Mouse (Mus musculus) hindbrain, embryonic 14.5 days (tissue): ENCODE results near the gene Gm49373. TPM values are rescaled to one million over a fixed set of nuclear protein-coding genes. Genes with fewer than 3 reads are reported as not detected.
A peak's percentile ranks its signal among the peaks of the same experiment; 100 is the strongest.

Experiments
- ATAC-seq: fragments of 200-750 bp; cut with Nextera tagmentation; 2 replicates; pipeline ENCODE4 v1.8.0; 2017; ENCODE audit warnings: moderate number of reproducible peaks, mild to moderate bottlenecking, moderate TSS enrichment, moderate library complexity; ENCODE audit not compliant: low FRiP score
- DNase-seq: peaks from one replicate; pipeline ENCODE4 v3.0.0-alpha.2; 2015; ENCODE audit warnings: low spot score
- H3K27ac ChIP-seq: fragments of 300-500 bp; sonication (generic); 2 replicates; pipeline ENCODE4 v1.5.1; 2014; ENCODE audit warnings: mild to moderate bottlenecking, moderate library complexity
- H3K27me3 ChIP-seq: fragments of 300-500 bp; sonication (generic); 2 replicates; pipeline ENCODE4 v1.6.1; 2014; ENCODE audit warnings: mild to moderate bottlenecking, low read length, mixed read lengths; ENCODE audit not compliant: control insufficient read depth, insufficient read depth
- H3K36me3 ChIP-seq: fragments of 300-500 bp; sonication (generic); replicated peaks from 2 replicates; pipeline ENCODE4 v1.6.1; 2014; ENCODE audit not compliant: control insufficient read depth, insufficient read depth
- H3K4me1 ChIP-seq: fragments of 300-500 bp; sonication (generic); replicated peaks from 2 replicates; pipeline ENCODE4 v1.6.1; 2014; ENCODE audit warnings: antibody characterized with exemption, low read length, mixed read lengths; ENCODE audit not compliant: control insufficient read depth, insufficient read depth
- H3K4me2 ChIP-seq: fragments of 300-500 bp; sonication (generic); replicated peaks from 2 replicates; pipeline ENCODE4 v1.6.1; 2014; ENCODE audit warnings: mild to moderate bottlenecking, moderate library complexity
- H3K4me3 ChIP-seq: fragments of 300-500 bp; sonication (generic); replicated peaks from 2 replicates; pipeline ENCODE4 v1.5.1; 2014; ENCODE audit warnings: mild to moderate bottlenecking, low read length
- H3K9ac ChIP-seq: fragments of 300-500 bp; sonication (generic); 2 replicates; pipeline ENCODE4 v1.6.1; 2014
- H3K9me3 ChIP-seq: fragments of 300-500 bp; sonication (generic); 2 replicates; pipeline ENCODE4 v1.6.1; 2016; ENCODE audit warnings: low read length; ENCODE audit not compliant: control insufficient read depth
- WGBS: fragments of 180-500 bp; shearing (Covaris S2); extraction: QIAGEN DNeasy Blood & Tissue Kit; methylation state at CpG from one replicate; pipeline ENCODE4 v1.1.7; 2014; 5-methylcytosine and 5-hydroxymethylcytosine counted together
- polyA plus RNA-seq: library from polyadenylated mRNA; unstranded; fragments of >200 nt; fragmentation: Nextera tagmentation; extraction: Ambion mirVana; gene quantifications from 2 replicates; pipeline ENCODE4 v1.2.1, GENCODE M21; 2014

The Gm49373 gene
- polyA plus RNA-seq, 1 experiment from 2014 or later: 1.2 TPM

GRCm38 (mm10) chr9:21102076-21102475, 29.2 kb upstream of the Gm49373 start:
- Histone ChIP-seq H3K27ac (no peak overlapping the region), H3K4me3 (no peak overlapping the region), H3K4me2 (no peak overlapping the region), H3K4me1 (no peaks in the 10 kb centered on the region), H3K9ac (no peak overlapping the region), H3K27me3 (no peaks in the 10 kb centered on the region), H3K36me3 (0 out of 2 replicates have a peak, but pooled peaks cover 5% of the 10 kb centered on the region), H3K9me3 (no peaks in the 10 kb centered on the region)
- no peak for ATAC-seq
- DNase-seq: no peak
- WGBS: 91% methylated on average over 2 of the region's 2 CpGs

GRCm38 (mm10) chr9:21100447-21101161, 27.7 kb upstream of the Gm49373 start:
- Histone ChIP-seq H3K4me2 (no peak overlapping the region), H3K4me1 (no peaks in the 10 kb centered on the region), H3K27me3 (no peaks in the 10 kb centered on the region), H3K27ac (no peak overlapping the region), H3K36me3 (no peaks in the 10 kb centered on the region), H3K9ac (peak overlapping the region; percentile 6; the same call in 1 of the 2 replicates), H3K9me3 (no peaks in the 10 kb centered on the region), H3K4me3 (no peak overlapping the region)
- ATAC-seq: peak; percentile 55; the same call in 1 of the 2 replicates
- no peak for DNase-seq
- WGBS: 39% methylated on average over 15 of the region's 15 CpGs

DNA sequence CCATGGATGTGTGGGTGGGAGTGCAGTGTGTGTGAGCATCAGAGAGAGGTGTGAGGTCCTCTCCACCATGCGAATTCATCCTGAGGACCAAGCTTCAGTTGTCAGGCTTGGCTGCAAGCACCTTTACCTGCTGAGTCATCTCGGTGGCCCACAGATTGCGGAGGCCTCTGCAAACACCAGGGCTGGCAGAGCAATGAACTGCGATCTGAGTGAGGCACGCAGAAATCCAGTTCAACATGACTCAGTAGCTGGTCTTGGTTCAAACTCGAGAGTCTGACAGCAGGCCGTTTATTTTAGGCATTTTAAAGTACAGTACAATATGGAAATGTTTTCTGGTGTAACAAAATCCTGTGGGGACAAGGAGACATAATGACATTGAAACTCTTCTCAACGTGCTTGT, 24.9 kb upstream of the Gm49373 start:
- no peaks in the 10 kb centered on the region for H3K36me3 ChIP-seq
- H3K27ac ChIP-seq: no peak overlapping the region
- 84% methylated on average over 8 of the region's 8 CpGs for WGBS
- no peak overlapping the region for H3K4me3 ChIP-seq
- no peaks in the 10 kb centered on the region for H3K9me3 ChIP-seq
- ATAC-seq: no peak
- H3K27me3 ChIP-seq: no peaks in the 10 kb centered on the region
- no peaks in the 10 kb centered on the region for H3K4me1 ChIP-seq
- H3K4me2 ChIP-seq: no peak overlapping the region
- no peak overlapping the region for H3K9ac ChIP-seq
- DNase-seq: no peak

- Histone ChIP-seq H3K9me3 (no peaks in the 10 kb centered on the region), H3K4me3 (no peak overlapping the region), H3K4me2 (no peak overlapping the region), H3K27ac (no peak overlapping the region), H3K9ac (no peak overlapping the region), H3K36me3 (no peaks in the 10 kb centered on the region), H3K27me3 (no peaks in the 10 kb centered on the region), H3K4me1 (peaks cover 1% of the 10 kb centered on the region)
- 70% methylated on average over 4 of the region's 4 CpGs for WGBS
- ATAC-seq (no peak), DNase-seq (no peak)
Observed at GRCm38 (mm10) chr9:21095958-21096357, 23.1 kb upstream of the Gm49373 start.

DNA sequence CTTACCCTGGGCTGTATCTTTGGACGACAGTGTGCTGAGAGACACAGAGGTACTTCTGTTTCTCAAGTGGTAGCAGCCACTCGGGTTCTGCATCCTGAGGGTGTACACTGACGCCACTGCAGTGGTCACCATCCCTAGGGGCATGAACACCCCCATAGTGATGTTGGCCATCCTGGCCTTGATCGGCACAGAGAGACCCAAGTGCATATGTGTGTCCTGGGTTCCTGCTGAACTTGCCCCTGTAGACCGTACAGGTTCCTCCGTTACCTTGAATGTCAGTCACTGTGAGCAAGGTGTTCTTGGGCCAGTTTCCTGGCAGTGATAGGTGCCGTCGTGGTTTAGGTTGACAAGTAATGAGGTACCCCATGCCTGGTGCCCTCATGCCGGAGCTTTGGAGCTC, 20.5 kb upstream of the Gm49373 start:
- Histone ChIP-seq H3K4me1 (peaks cover 18% of the 10 kb centered on the region), H3K9me3 (no peaks in the 10 kb centered on the region), H3K9ac (no peak overlapping the region), H3K4me2 (no peak overlapping the region), H3K36me3 (peaks cover 13% of the 10 kb centered on the region), H3K27ac (no peak overlapping the region), H3K4me3 (no peak overlapping the region), H3K27me3 (no peaks in the 10 kb centered on the region)
- whole genome bisulfite sequencing: 97% methylated on average over 9 of the region's 9 CpGs
- ATAC-seq (no peak), DNase-seq (no peak)

GRCm38 (mm10) chr9:21091707-21092320, 18.9 kb upstream of the Gm49373 start, which contains the start of the genes Gm38431 and Raver1:
Gm38431 (minus strand) TSS chr9:21091997.
Raver1 (minus strand) TSS chr9:21092008.
- Histone ChIP-seq H3K4me2 (peak within 1 kb of the TSS; percentile 86), H3K9me3 (no peaks in the 10 kb centered on the region), H3K9ac (peak within 1 kb of the TSS; percentile 75), H3K27ac (peak within 1 kb of the TSS; percentile 91), H3K27me3 (no peaks in the 10 kb centered on the region), H3K36me3 (peaks cover 29% of the 10 kb centered on the region), H3K4me1 (peaks cover 18% of the 10 kb centered on the region), H3K4me3 (peak within 1 kb of the TSS; percentile 68)
- DNase-seq (peak; percentile 95), ATAC-seq (peak; percentile 99)
- under 1% methylated on average over 54 of the region's 54 CpGs for WGBS

DNA sequence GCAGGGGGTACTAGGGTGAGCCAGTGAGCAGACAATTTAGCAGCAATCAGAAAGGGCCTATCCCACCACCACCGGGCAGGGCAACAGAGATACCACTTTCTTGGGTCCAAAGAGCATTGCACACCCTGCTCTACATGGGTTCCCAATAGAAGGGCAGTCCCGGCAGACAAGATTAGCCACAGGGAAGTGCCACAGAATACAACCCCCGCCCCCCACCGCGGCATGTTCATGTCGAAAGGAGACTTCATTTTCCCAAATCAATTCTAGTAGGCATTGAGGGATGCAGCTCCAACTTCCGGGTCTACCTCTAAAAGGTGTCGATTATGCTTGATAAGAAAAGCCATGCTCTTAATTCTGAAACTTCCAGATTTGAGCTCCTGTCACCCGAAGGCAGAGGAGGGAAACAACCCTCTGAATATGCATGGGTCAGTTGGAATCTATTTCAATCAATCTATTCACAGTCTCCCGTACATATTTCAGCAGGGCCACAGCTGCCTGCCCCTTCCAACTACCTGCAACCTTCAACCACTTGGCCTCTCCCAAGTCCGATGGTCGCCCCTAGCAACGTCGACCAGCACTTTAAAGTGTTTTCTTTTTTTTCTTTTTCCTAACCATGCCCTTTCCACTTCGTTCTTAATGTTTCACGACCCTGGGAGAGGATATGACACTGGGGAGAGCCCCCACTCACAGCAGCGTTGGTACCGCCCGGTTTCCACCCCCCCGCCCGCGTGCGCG, 18.2 kb upstream of the Gm49373 start:
- Histone ChIP-seq H3K27me3 (no peaks in the 10 kb centered on the region), H3K4me3 (peak overlapping the region; percentile 68), H3K9me3 (no peaks in the 10 kb centered on the region), H3K4me1 (peaks cover 18% of the 10 kb centered on the region), H3K36me3 (peaks cover 36% of the 10 kb centered on the region), H3K27ac (peak overlapping the region; percentile 91), H3K9ac (peak overlapping the region; percentile 75), H3K4me2 (peak overlapping the region; percentile 86)
- DNase-seq (peak; percentile 26), ATAC-seq (no peak; the same call in 1 of the 2 replicates)
- 3% methylated on average over 24 of the region's 24 CpGs for WGBS

- Histone ChIP-seq H3K27me3 (no peaks in the 10 kb centered on the region), H3K9ac (peak overlapping the region; percentile 75), H3K4me3 (peak overlapping the region; percentile 68), H3K4me1 (peaks cover 18% of the 10 kb centered on the region), H3K36me3 (peaks cover 42% of the 10 kb centered on the region), H3K27ac (no peak overlapping the region), H3K9me3 (no peaks in the 10 kb centered on the region), H3K4me2 (peak overlapping the region; percentile 86)
- ATAC-seq (no peak), DNase-seq (no peak)
- WGBS: 90% methylated on average over 1 of the region's 1 CpGs
Observed at GRCm38 (mm10) chr9:21090537-21090936, 17.6 kb upstream of the Gm49373 start.

GRCm38 (mm10) chr9:21083324-21083723, 10.4 kb upstream of the Gm49373 start:
- peaks cover 98% of the 10 kb centered on the region for H3K36me3 ChIP-seq
- H3K27ac ChIP-seq: no peak overlapping the region
- WGBS: 92% methylated on average over 3 of the region's 3 CpGs
- H3K9ac ChIP-seq: no peak overlapping the region
- no peak for ATAC-seq
- no peak overlapping the region for H3K4me2 ChIP-seq
- H3K4me1 ChIP-seq: no peaks in the 10 kb centered on the region
- no peaks in the 10 kb centered on the region for H3K27me3 ChIP-seq
- H3K4me3 ChIP-seq: no peak overlapping the region
- no peaks in the 10 kb centered on the region for H3K9me3 ChIP-seq
- no peak for DNase-seq
